In genomic region chr8:124033400-124033799, GRCm38 (mm10) we compare ENCODE assay signal across 17 mouse cellular contexts. TPM values are rescaled to one million over a fixed set of nuclear protein-coding genes. Genes with fewer than 3 reads are reported as not detected.
DNase-seq lines count a peak whose midpoint lies in the region; ATAC-seq and TF ChIP-seq lines count a peak whose summit lies in the region.
"Had no signal": no experiment of that assay in that cellular context is flagged by ENCODE, and none has a peak within 500 bp of the region (broad histone marks: within the 10 kb centered on the region; RNA-seq: fewer than 3 reads in every experiment).

No protein-coding gene starts in this region.

- peaks cover 66% of the 10 kb centered on the region for H3K36me3 ChIP-seq in hindbrain, postnatal 0 days (ENCODE audit: insufficient read depth, low read length)
- peaks cover 95% of the 10 kb centered on the region for H3K36me3 ChIP-seq in hindbrain, embryonic 10.5 days
- peaks cover 26% of the 10 kb centered on the region for H3K36me3 ChIP-seq in lung, postnatal 0 days (ENCODE audit: insufficient read depth, low read length)

- no peaks in the 10 kb centered on the region for H3K9me3 ChIP-seq in hindbrain, postnatal 0 days (ENCODE audit: low read length)
- no peaks in the 10 kb centered on the region for H3K9me3 ChIP-seq in hindbrain, embryonic 10.5 days
- H3K9me3 ChIP-seq in lung, postnatal 0 days (ENCODE audit: low read length), result no peaks in the 10 kb centered on the region
- H3K9me3 ChIP-seq: heart, embryonic 15.5 days; hindbrain, embryonic 12.5 days; liver, embryonic 13.5 days; midbrain, embryonic 15.5 days; neural tube, embryonic 12.5 days had no signal

- no peaks in the 10 kb centered on the region for H3K27me3 ChIP-seq in hindbrain, postnatal 0 days (ENCODE audit: insufficient read depth, low read length)
- H3K27me3 ChIP-seq in hindbrain, embryonic 10.5 days (ENCODE audit: insufficient read depth, poor library complexity, severe bottlenecking), result no peaks in the 10 kb centered on the region
- H3K27me3 ChIP-seq in lung, postnatal 0 days (replicated peaks; ENCODE audit: insufficient read depth, low read length), result no peaks in the 10 kb centered on the region
- H3K27me3 ChIP-seq: heart, embryonic 15.5 days; hindbrain, embryonic 12.5 days; liver, embryonic 13.5 days; midbrain, embryonic 15.5 days; neural tube, embryonic 12.5 days had no signal

- no peak overlapping the region for H3K4me3 ChIP-seq in hindbrain, postnatal 0 days (ENCODE audit: low read length)
- H3K4me3 ChIP-seq in hindbrain, embryonic 10.5 days, result no peak overlapping the region
- H3K4me3 ChIP-seq in lung, postnatal 0 days (ENCODE audit: low read depth, low read length), result no peak overlapping the region
- H3K4me3 ChIP-seq: heart, embryonic 15.5 days; hindbrain, embryonic 12.5 days; liver, embryonic 13.5 days; midbrain, embryonic 15.5 days; neural tube, embryonic 12.5 days had no signal

- H3K9ac ChIP-seq in hindbrain, postnatal 0 days (replicated peaks; ENCODE audit: low read length), result no peak overlapping the region
- H3K9ac ChIP-seq in lung, postnatal 0 days (replicated peaks; ENCODE audit: low read depth), result no peak overlapping the region
- H3K9ac ChIP-seq: heart, embryonic 15.5 days; hindbrain, embryonic 12.5 days; liver, embryonic 13.5 days; midbrain, embryonic 15.5 days; neural tube, embryonic 12.5 days had no signal

- WGBS in hindbrain, postnatal 0 days, result 66% methylated on average over 5 of the region's 5 CpGs
- WGBS in hindbrain, embryonic 10.5 days, result 75% methylated on average over 5 of the region's 5 CpGs
- WGBS in lung, postnatal 0 days, result 55% methylated on average over 5 of the region's 5 CpGs

- ATAC-seq in hindbrain, postnatal 0 days, result no peak
- no peak for ATAC-seq in lung, postnatal 0 days
- ATAC-seq: activated CD4-positive, CD25-positive, alpha-beta regulatory T cell, adult 4 months; midbrain, embryonic 15.5 days had no signal

- H3K27ac ChIP-seq in hindbrain, postnatal 0 days, result no peak overlapping the region
- no peak overlapping the region for H3K27ac ChIP-seq in hindbrain, embryonic 10.5 days
- H3K27ac ChIP-seq in lung, postnatal 0 days (ENCODE audit: low read length), result no peak overlapping the region
- H3K27ac ChIP-seq: heart, embryonic 15.5 days; hindbrain, embryonic 12.5 days; liver, embryonic 13.5 days; macrophage; midbrain, embryonic 15.5 days; neural tube, embryonic 12.5 days had no signal

- no peak for TF ChIP-seq EP300 in lung, postnatal 0 days (IDR thresholded peaks at IDR 0.05)

- TF ChIP-seq CTCF in hindbrain, postnatal 0 days (IDR thresholded peaks at IDR 0.05; ENCODE audit: low read depth), result peak; percentile 25; the same call in 1 of the 2 replicates
- peak; percentile 46 for TF ChIP-seq CTCF in lung, postnatal 0 days (IDR thresholded peaks at IDR 0.05)

- no peaks in the 10 kb centered on the region for H3K4me1 ChIP-seq in hindbrain, postnatal 0 days (ENCODE audit: insufficient read depth, low read length)
- H3K4me1 ChIP-seq in hindbrain, embryonic 10.5 days (replicated peaks), result no peaks in the 10 kb centered on the region
- H3K4me1 ChIP-seq in lung, postnatal 0 days (ENCODE audit: insufficient read depth, low read depth, low read length), result no peaks in the 10 kb centered on the region
- H3K4me1 ChIP-seq: heart, embryonic 15.5 days; hindbrain, embryonic 12.5 days; liver, embryonic 13.5 days; midbrain, embryonic 15.5 days; neural tube, embryonic 12.5 days had no signal

- no peak for DNase-seq in hindbrain, postnatal 0 days (ENCODE audit: low spot score)
- DNase-seq in hindbrain, embryonic 10.5 days (ENCODE audit: low spot score), result no peak
- DNase-seq in lung, postnatal 0 days (ENCODE audit: low spot score), result no peak
- no peak for DNase-seq in lung, postnatal 10 days
- DNase-seq in MN1 (ENCODE audit: low spot score), result peak; percentile 26
- no peak for DNase-seq in cerebellum, adult 9-11 months
- no peak for DNase-seq in cerebellum, adult 18-20 months
- DNase-seq: cerebellum, adult 11-12 months; embryo, embryonic 11 days; kidney, adult 18-20 months; liver, embryonic 13.5 days had no signal

- no peak overlapping the region for H3K4me2 ChIP-seq in hindbrain, postnatal 0 days (ENCODE audit: low read depth, low read length)
- H3K4me2 ChIP-seq in lung, postnatal 0 days (replicated peaks; ENCODE audit: low read depth, low read length), result no peak overlapping the region
- H3K4me2 ChIP-seq: heart, embryonic 15.5 days; hindbrain, embryonic 12.5 days; liver, embryonic 13.5 days; midbrain, embryonic 15.5 days; neural tube, embryonic 12.5 days had no signal

RNA-seq across cellular contexts. Expression of gene Urb2, which starts 12.1 kb away (rescaled TPM):
- 9.7 and 13.5 TPM in 2 replicates for total RNA-seq in hindbrain, postnatal 0 days (2014; rRNA removed)
- polyA plus RNA-seq in hindbrain, postnatal 0 days (2015; fragmentation: Nextera tagmentation; extraction: Ambion mirVana), result 1.5 and 1.7 TPM in 2 replicates
- 6.8 and 7.1 TPM in 2 replicates for polyA plus RNA-seq in hindbrain, embryonic 10.5 days (2016; fragmentation: Nextera tagmentation; extraction: Ambion mirVana)
- 0.88 and 1.1 TPM in 2 replicates for polyA plus RNA-seq in lung, postnatal 0 days (2015; fragmentation: Nextera tagmentation; extraction: Ambion mirVana)

RNA-seq across cellular contexts. Expression of gene Taf5l, which starts 12.2 kb away (rescaled TPM):
- total RNA-seq in hindbrain, postnatal 0 days (2014; rRNA removed), result 37.3 and 42.0 TPM in 2 replicates
- polyA plus RNA-seq in hindbrain, postnatal 0 days (2015; fragmentation: Nextera tagmentation; extraction: Ambion mirVana), result 20.6 and 21.7 TPM in 2 replicates
- polyA plus RNA-seq in hindbrain, embryonic 10.5 days (2016; fragmentation: Nextera tagmentation; extraction: Ambion mirVana), result 37.8 and 40.2 TPM in 2 replicates
- polyA plus RNA-seq in lung, postnatal 0 days (2015; fragmentation: Nextera tagmentation; extraction: Ambion mirVana), result 17.8 and 18.6 TPM in 2 replicates

RNA-seq across cellular contexts. Expression of gene Abcb10, which starts 50.5 kb away (rescaled TPM):
- total RNA-seq in hindbrain, postnatal 0 days (2014; rRNA removed), result 39.0 and 43.2 TPM in 2 replicates
- 12.4 and 13.4 TPM in 2 replicates for polyA plus RNA-seq in hindbrain, postnatal 0 days (2015; fragmentation: Nextera tagmentation; extraction: Ambion mirVana)
- polyA plus RNA-seq in hindbrain, embryonic 10.5 days (2016; fragmentation: Nextera tagmentation; extraction: Ambion mirVana), result 19.5 and 21.4 TPM in 2 replicates
- polyA plus RNA-seq in lung, postnatal 0 days (2015; fragmentation: Nextera tagmentation; extraction: Ambion mirVana), result 10.4 and 11.0 TPM in 2 replicates
